Mouse (Mus musculus) G1E (cell line): ENCODE results near the gene Flywch2.

Source experiments
- CTCF ChIP-seq: IDR thresholded peaks from 2 replicates; pipeline ENCODE4 v1.5.1; 2012; ENCODE audit warnings: low read depth, low read length, inconsistent platforms, mixed read lengths
- GATA1 ChIP-seq: IDR thresholded peaks from 2 replicates; pipeline ENCODE4 v1.6.1; 2012; ENCODE audit warnings: borderline replicate concordance, low read length, inconsistent platforms, mixed read lengths
- POLR2AphosphoS5 ChIP-seq: IDR thresholded peaks from 2 replicates; pipeline ENCODE4 v1.6.1; 2012; ENCODE audit warnings: low read depth, low read length, inconsistent platforms; ENCODE audit not compliant: insufficient replicate concordance
- TAL1 ChIP-seq: conservative IDR thresholded peaks from 2 replicates; pipeline ENCODE4 v1.6.1; 2012; ENCODE audit warnings: low read depth, low read length, inconsistent platforms, mixed read lengths

DNA sequence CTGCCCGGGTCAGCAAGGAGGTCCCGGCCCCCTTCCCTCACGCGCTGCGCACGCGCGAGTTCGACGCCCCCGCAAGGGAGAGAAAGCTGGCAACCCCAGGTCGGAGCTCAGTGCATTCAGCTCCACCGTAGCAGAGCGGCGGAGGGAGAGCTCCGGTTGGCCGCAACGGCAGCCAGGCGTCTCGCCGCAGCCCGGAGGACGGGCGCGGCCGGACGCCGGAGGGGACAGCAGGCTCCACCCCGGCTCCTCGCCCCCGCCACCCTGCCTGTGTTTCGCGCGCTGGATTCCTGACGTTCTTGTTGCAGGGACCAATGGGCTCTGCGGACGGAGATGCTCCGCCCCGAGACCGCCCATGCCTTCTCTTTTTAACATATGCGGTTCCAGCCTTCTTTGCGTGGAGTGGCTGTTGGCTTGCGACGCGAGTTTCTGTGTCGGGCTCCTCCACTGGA lies 45.7 kb downstream of the Flywch2 start:
- TF ChIP-seq CTCF: no peak
- no peak for TF ChIP-seq TAL1
- no peak for TF ChIP-seq POLR2AphosphoS5
- no peak for TF ChIP-seq GATA1
